Mouse (Mus musculus): ENCODE data around the gene Aggf1. TPM values are rescaled to one million over a fixed set of nuclear protein-coding genes. Genes with fewer than 3 reads are reported as not detected.
A peak's percentile ranks its signal among the peaks of the same experiment; 100 is the strongest.

Gene Aggf1
- polyA plus RNA-seq, 1 experiment from 2014 or later: 46.4 TPM

GRCm38 (mm10) chr13:95345869-95346268 lies 29.3 kb downstream of the Aggf1 start:
- Histone ChIP-seq H3K4me1 (ENCODE audit: control insufficient read depth, insufficient read depth, low read length) (no peaks in the 10 kb centered on the region), H3K4me3 (replicated peaks; ENCODE audit: low read depth, low read length) (no peak overlapping the region), H3K4me2 (ENCODE audit: low read length) (no peak overlapping the region), H3K27ac (replicated peaks; ENCODE audit: low read depth, low read length) (no peak overlapping the region), H3K9me3 (ENCODE audit: control insufficient read depth, low read length) (no peaks in the 10 kb centered on the region), H3K27me3 (ENCODE audit: control insufficient read depth, insufficient read depth, low read length) (no peaks in the 10 kb centered on the region), H3K9ac (replicated peaks; ENCODE audit: low read length) (no peak overlapping the region), H3K36me3 (ENCODE audit: control insufficient read depth, insufficient read depth, low read length) (peaks cover 10% of the 10 kb centered on the region)
- 74% methylated on average over 6 of the region's 6 CpGs for WGBS
- DNase-seq: no peak
- no peak for ATAC-seq (ENCODE audit: low FRiP score, low TSS enrichment)

GRCm38 (mm10) chr13:95343470-95343869 lies 31.7 kb downstream of the Aggf1 start:
- peaks cover 15% of the 10 kb centered on the region for H3K36me3 ChIP-seq (ENCODE audit: control insufficient read depth, insufficient read depth, low read length)
- no peak overlapping the region for H3K4me2 ChIP-seq (ENCODE audit: low read length)
- no peak overlapping the region for H3K9ac ChIP-seq (replicated peaks; ENCODE audit: low read length)
- ATAC-seq (ENCODE audit: low FRiP score, low TSS enrichment) (no peak), DNase-seq (no peak)
- H3K9me3 ChIP-seq (ENCODE audit: control insufficient read depth, low read length): no peaks in the 10 kb centered on the region
- H3K4me3 ChIP-seq (replicated peaks; ENCODE audit: low read depth, low read length): no peak overlapping the region
- no peaks in the 10 kb centered on the region for H3K27me3 ChIP-seq (ENCODE audit: control insufficient read depth, insufficient read depth, low read length)
- 92% methylated on average over 8 of the region's 8 CpGs for WGBS
- no peak overlapping the region for H3K27ac ChIP-seq (replicated peaks; ENCODE audit: low read depth, low read length)
- H3K4me1 ChIP-seq (ENCODE audit: control insufficient read depth, insufficient read depth, low read length): no peaks in the 10 kb centered on the region

- Histone ChIP-seq H3K9ac (replicated peaks; ENCODE audit: low read length) (no peak overlapping the region), H3K9me3 (ENCODE audit: control insufficient read depth, low read length) (peaks cover 8% of the 10 kb centered on the region; the same call in 1 of the 2 replicates), H3K27me3 (ENCODE audit: control insufficient read depth, insufficient read depth, low read length) (no peaks in the 10 kb centered on the region), H3K4me3 (replicated peaks; ENCODE audit: low read depth, low read length) (no peak overlapping the region), H3K4me2 (ENCODE audit: low read length) (0 out of 2 replicates have a peak overlapping the region, but pooled peaks have one; percentile 6), H3K4me1 (ENCODE audit: control insufficient read depth, insufficient read depth, low read length) (no peaks in the 10 kb centered on the region), H3K27ac (replicated peaks; ENCODE audit: low read depth, low read length) (no peak overlapping the region), H3K36me3 (ENCODE audit: control insufficient read depth, insufficient read depth, low read length) (peaks cover 31% of the 10 kb centered on the region)
- WGBS: 62% methylated on average over 40 of the region's 40 CpGs
- DNase-seq: peak; percentile 35
- no peak for ATAC-seq (ENCODE audit: low FRiP score, low TSS enrichment)
Observed at GRCm38 (mm10) chr13:95336122-95336677, 39.0 kb downstream of the Aggf1 start.

GRCm38 (mm10) chr13:95332086-95332899 lies 42.9 kb downstream of the Aggf1 start:
- WGBS: 83% methylated on average over 11 of the region's 11 CpGs
- ATAC-seq (ENCODE audit: low FRiP score, low TSS enrichment) (no peak), DNase-seq (no peak)
- H3K27ac ChIP-seq (replicated peaks; ENCODE audit: low read depth, low read length): no peak overlapping the region
- peaks cover 12% of the 10 kb centered on the region for H3K36me3 ChIP-seq (ENCODE audit: control insufficient read depth, insufficient read depth, low read length)
- no peak overlapping the region for H3K4me3 ChIP-seq (replicated peaks; ENCODE audit: low read depth, low read length)
- H3K9ac ChIP-seq (replicated peaks; ENCODE audit: low read length): no peak overlapping the region
- peaks cover 8% of the 10 kb centered on the region; the same call in 1 of the 2 replicates for H3K9me3 ChIP-seq (ENCODE audit: control insufficient read depth, low read length)
- peaks cover 12% of the 10 kb centered on the region for H3K4me1 ChIP-seq (ENCODE audit: control insufficient read depth, insufficient read depth, low read length)
- no peak overlapping the region for H3K4me2 ChIP-seq (ENCODE audit: low read length)
- no peaks in the 10 kb centered on the region for H3K27me3 ChIP-seq (ENCODE audit: control insufficient read depth, insufficient read depth, low read length)

- H3K9me3 ChIP-seq (ENCODE audit: control insufficient read depth, low read length): peaks cover 8% of the 10 kb centered on the region; the same call in 1 of the 2 replicates
- H3K27ac ChIP-seq (replicated peaks; ENCODE audit: low read depth, low read length): no peak overlapping the region
- H3K9ac ChIP-seq (replicated peaks; ENCODE audit: low read length): no peak overlapping the region
- WGBS: 50% methylated on average over 11 of the region's 11 CpGs
- DNase-seq (no peak), ATAC-seq (ENCODE audit: low FRiP score, low TSS enrichment) (no peak)
- H3K4me3 ChIP-seq (replicated peaks; ENCODE audit: low read depth, low read length): no peak overlapping the region
- no peaks in the 10 kb centered on the region for H3K36me3 ChIP-seq (ENCODE audit: control insufficient read depth, insufficient read depth, low read length)
- no peaks in the 10 kb centered on the region for H3K27me3 ChIP-seq (ENCODE audit: control insufficient read depth, insufficient read depth, low read length)
- peaks cover 26% of the 10 kb centered on the region for H3K4me1 ChIP-seq (ENCODE audit: control insufficient read depth, insufficient read depth, low read length)
- no peak overlapping the region for H3K4me2 ChIP-seq (ENCODE audit: low read length)
Observed at GRCm38 (mm10) chr13:95330507-95330906, 44.6 kb downstream of the Aggf1 start.

- Histone ChIP-seq H3K4me2 (ENCODE audit: low read length) (no peak overlapping the region), H3K9me3 (ENCODE audit: control insufficient read depth, low read length) (no peaks in the 10 kb centered on the region), H3K36me3 (ENCODE audit: control insufficient read depth, insufficient read depth, low read length) (no peaks in the 10 kb centered on the region), H3K27me3 (ENCODE audit: control insufficient read depth, insufficient read depth, low read length) (no peaks in the 10 kb centered on the region), H3K9ac (replicated peaks; ENCODE audit: low read length) (no peak overlapping the region), H3K4me3 (replicated peaks; ENCODE audit: low read depth, low read length) (no peak overlapping the region), H3K4me1 (ENCODE audit: control insufficient read depth, insufficient read depth, low read length) (peaks cover 26% of the 10 kb centered on the region), H3K27ac (replicated peaks; ENCODE audit: low read depth, low read length) (no peak overlapping the region)
- no peak for DNase-seq
- no peak for ATAC-seq (ENCODE audit: low FRiP score, low TSS enrichment)
- 80% methylated on average over 11 of the region's 11 CpGs for WGBS
Observed at GRCm38 (mm10) chr13:95328767-95329166, 46.4 kb downstream of the Aggf1 start.

- WGBS: 1% methylated on average over 5 of the region's 5 CpGs
- H3K4me3 ChIP-seq (replicated peaks; ENCODE audit: low read depth, low read length): peak overlapping the region; percentile 87
- H3K9me3 ChIP-seq (ENCODE audit: control insufficient read depth, low read length): no peaks in the 10 kb centered on the region
- H3K27ac ChIP-seq (replicated peaks; ENCODE audit: low read depth, low read length): peak overlapping the region; percentile 95
- DNase-seq: peak; percentile 81
- H3K36me3 ChIP-seq (ENCODE audit: control insufficient read depth, insufficient read depth, low read length): no peaks in the 10 kb centered on the region
- peaks cover 26% of the 10 kb centered on the region for H3K4me1 ChIP-seq (ENCODE audit: control insufficient read depth, insufficient read depth, low read length)
- peak overlapping the region; percentile 88 for H3K4me2 ChIP-seq (ENCODE audit: low read length)
- peak overlapping the region; percentile 99 for H3K9ac ChIP-seq (replicated peaks; ENCODE audit: low read length)
- H3K27me3 ChIP-seq (ENCODE audit: control insufficient read depth, insufficient read depth, low read length): no peaks in the 10 kb centered on the region
- ATAC-seq (ENCODE audit: low FRiP score, low TSS enrichment): no peak
Observed at GRCm38 (mm10) chr13:95327345-95327741, 47.8 kb downstream of the Aggf1 start.

- Histone ChIP-seq H3K4me3 (replicated peaks; ENCODE audit: low read depth, low read length) (peak overlapping the region; percentile 87), H3K4me1 (ENCODE audit: control insufficient read depth, insufficient read depth, low read length) (peaks cover 26% of the 10 kb centered on the region), H3K27me3 (ENCODE audit: control insufficient read depth, insufficient read depth, low read length) (no peaks in the 10 kb centered on the region), H3K9ac (replicated peaks; ENCODE audit: low read length) (peak overlapping the region; percentile 99), H3K4me2 (ENCODE audit: low read length) (peak overlapping the region; percentile 88), H3K9me3 (ENCODE audit: control insufficient read depth, low read length) (no peaks in the 10 kb centered on the region), H3K27ac (replicated peaks; ENCODE audit: low read depth, low read length) (peak overlapping the region; percentile 95), H3K36me3 (ENCODE audit: control insufficient read depth, insufficient read depth, low read length) (no peaks in the 10 kb centered on the region)
- ATAC-seq (ENCODE audit: low FRiP score, low TSS enrichment): 0 out of 2 replicates have a peak, but pooled peaks have one; percentile 21
- WGBS: 6% methylated on average over 21 of the region's 21 CpGs
- peak; percentile 61 for DNase-seq
Observed at GRCm38 (mm10) chr13:95326611-95327344, 48.4 kb downstream of the Aggf1 start.

All from midbrain, embryonic 14.5 days (tissue).